Mouse (Mus musculus) ZHBTc4 (cell line): ENCODE data around the gene Elmsan1.

Source experiments
- DNase-seq: peaks from one replicate; pipeline ENCODE4 v3.0.0-alpha.2; 2011; ENCODE audit warnings: low read depth, low spot score

The Elmsan1 gene

DNA sequence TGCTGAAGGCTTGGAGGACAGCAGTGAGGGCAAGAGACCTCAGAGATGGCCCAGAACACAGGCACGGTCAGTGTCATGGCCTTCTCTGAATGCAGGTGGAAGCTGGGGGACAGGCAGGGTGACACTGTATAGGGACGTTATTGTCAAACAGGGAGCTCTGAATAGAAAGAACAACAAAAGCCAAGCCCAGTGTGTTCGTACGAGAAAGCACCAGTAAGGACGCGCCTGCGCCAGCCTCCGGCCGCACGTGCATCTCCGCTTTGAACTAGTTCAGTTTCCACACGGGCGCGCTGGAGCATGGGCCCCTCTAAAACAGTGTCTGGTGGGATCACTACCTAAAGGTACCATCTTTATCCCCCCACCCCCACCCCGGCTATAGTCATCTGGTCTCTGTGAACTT is 68.7 kb downstream of the Elmsan1 start:
- DNase-seq, result no peak

DNA sequence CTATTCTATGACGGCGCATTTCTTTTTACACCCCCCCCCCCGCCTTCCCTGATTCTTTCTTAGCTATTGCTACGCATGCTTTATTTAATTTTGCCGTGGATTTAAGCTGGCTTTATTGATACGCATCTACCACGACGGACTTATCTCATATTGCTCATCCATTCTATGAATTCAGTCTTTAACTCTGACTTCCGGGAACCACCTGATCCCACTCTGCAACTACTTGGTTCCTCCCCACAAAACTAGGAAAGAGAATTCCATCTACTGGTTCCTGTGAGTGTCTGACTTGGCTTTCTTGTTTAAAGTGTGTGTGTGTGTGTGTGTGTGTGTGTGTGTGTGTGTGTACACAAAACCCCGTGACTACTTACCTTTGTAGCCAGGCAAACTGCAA is 70.1 kb downstream of the Elmsan1 start:
- no peak for DNase-seq

DNA sequence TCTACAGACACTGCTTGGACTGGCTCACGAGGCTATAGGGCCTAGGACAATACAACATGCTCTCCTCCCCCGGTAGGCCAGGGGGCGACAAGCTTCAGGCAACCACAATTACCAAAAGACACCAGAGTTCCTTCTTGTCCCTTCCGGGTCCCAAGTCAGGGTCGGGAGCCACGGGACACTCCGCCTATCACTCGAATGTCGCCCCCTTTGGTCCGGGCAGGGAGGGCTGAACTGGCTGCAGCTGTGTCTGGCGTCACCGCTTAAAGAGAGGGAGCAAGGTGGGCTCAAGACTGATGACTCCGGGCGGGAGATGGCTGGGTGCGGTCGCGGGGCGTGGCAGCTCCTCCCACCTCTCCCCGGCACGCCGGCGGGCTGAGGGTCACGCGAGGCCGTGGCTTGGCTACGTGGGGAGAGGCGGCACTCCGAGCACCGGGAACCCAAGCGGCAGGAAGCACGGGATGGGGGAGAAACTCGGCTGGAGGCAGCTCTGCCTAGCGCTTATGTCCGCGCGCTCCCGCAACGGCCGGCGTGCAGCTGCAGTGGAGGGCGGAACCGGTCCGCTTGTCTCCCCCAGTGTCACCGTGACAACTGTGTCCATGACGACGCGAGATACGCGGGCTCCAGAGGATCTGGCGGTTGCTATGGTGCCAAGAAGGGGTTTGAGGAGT is 70.6 kb downstream of the Elmsan1 start, which contains the start of gene Pnma1:
TSS of gene Pnma1 (minus strand) at position 536 of the 668 bp plus-strand sequence.
- peak; percentile 88 for DNase-seq

DNA sequence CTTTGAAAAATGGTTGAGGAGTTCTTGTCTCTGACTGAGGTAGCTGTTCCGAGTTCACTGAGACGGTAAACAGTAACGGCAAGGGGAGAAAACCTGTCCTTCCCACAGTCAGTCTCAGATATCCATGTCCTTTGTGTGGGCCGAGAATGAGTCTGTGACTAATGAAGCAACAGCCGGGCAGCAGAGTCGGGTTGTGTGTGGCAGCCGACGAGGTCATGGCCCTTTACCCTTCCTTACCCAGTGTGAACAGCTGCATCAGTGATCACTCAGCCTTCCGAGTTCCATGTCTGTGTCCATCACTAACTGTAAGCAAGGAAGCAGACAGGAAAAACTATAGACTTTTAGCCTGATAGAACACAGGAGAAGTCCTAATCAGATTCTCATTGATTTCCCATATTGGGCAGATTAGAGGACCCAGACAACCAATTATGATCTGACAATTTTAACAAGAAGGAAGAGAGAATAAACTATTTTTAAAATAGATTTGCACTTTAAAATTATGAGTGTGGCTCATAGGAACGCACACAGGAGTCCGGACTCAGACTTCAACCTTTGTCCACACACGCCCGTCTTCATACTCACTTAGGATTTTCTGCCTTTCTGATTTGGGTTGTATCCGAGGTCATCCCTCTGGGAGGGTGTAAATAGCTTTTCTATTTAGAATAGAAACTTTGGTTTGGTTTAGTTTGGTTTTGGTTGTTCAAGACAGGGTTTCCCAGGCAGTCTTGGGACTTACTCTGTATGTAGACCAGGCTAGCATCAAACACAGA is 76.2 kb downstream of the Elmsan1 start:
- no peak for DNase-seq

DNA sequence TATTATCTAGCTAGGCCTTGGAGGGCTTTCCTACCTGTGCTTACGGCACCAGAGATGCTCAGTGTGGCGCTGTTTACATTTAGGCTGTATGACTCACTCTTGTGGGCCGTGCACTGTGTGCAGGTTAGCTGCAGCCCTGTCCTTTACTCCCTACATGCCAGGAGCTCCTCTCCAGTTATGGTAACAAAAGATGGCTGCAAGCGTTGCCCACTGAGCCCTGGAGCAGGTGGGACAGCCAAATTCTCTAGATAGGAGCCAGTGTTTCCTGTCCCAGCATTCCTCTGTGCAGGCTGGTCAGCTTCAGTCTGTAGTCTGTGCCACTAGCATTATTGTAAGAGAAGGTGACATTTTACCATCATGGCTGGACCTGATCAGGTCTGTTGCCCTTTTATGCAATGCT is 77.4 kb downstream of the Elmsan1 start:
- no peak for DNase-seq

DNA sequence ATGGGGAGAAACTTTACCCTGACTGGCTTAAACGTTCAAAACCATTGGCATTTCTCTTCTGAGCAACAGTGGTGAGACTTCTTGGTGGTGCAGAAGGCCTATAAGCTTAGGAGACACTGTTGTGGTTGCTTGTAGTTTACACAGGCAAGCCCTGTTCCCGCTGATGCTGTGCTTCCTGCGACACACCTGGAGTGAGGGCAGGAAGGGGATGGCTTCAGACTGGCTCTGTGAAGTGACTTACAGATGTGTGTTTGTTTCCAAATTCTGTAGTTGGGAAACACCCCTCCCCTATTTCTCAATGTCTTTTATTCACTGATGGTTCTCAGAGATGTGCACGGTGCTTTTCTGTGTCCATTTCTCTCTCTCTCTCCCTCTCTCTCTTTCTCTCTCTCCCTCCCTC is 78.5 kb downstream of the Elmsan1 start:
- no peak for DNase-seq

DNA sequence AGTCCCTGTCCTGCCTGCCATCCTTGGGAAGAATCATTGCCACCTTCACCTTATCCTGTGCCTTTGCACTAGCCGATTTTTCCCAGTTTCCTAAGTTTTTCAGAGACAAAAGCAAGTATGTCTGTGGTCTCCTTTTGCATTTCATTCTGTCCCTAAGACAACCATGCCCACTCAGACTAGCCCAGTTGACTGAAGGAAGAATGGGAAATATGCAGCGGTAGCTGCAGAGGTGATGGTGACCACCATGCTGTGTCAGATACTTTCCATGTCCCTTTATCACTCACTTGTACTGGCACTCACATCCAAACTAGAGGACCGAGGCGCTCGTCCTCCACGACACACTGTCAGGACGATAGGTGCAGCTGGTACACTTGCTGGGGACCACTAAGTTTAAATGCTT is 81.5 kb downstream of the Elmsan1 start:
- DNase-seq, result no peak

DNA sequence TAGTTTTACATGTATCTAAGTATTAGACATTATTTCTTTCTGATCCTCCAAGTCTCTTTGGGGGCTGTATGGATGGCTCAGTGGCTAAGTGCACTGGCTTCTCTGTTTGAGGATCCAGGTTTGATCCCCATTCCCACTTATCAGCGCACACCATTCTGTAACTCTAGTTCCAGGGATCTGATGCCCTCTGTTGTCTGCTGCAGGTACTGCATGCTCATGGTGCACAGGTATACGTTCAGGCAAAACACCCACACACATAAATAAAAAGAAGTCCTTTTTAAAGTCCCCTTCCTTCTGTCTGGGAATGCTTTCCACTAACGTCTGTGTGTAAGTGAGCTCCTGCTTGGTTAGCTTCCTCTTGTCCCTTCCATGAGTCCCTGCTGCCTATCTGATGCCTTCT is 86.4 kb downstream of the Elmsan1 start:
- peak; percentile 81 for DNase-seq

DNA sequence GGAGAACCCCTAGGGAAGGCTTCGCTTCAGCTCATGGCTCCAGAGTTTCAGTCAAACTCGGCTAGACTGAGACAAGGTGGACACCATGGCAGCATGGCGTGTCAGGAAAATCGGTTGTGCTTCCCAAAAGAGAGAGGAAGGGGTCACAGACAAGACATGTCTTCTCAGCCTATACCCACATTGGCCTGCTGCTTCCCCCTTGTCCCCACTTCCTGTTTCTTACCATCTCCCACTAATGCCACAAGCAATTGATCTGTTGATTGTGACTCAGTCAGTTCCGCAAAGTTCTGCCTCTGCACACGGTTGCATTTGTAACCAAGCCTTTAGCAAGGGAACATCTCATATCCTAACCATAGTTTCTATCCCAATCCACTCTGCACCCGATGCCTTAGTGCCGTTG is 88.8 kb downstream of the Elmsan1 start:
- no peak for DNase-seq

DNA sequence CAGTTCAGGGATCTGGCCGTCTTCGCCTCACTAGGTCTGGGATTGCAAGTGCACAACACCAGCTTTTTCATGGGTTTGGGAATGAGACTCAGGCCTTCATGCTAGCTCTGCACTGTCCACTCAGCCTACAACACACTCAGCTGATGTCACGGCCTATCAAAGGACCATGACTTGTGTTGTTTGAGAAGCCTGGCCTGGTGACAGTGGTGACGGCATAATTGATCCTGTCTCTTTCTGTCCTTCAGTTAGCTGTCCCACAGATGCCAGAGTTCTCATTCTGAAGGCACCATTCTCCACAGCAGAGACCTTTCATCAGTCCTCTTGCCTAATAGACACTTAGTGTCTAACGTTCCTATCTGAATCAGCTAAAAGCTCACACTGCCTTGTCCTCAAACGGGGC is 90.1 kb downstream of the Elmsan1 start:
- no peak for DNase-seq

DNA sequence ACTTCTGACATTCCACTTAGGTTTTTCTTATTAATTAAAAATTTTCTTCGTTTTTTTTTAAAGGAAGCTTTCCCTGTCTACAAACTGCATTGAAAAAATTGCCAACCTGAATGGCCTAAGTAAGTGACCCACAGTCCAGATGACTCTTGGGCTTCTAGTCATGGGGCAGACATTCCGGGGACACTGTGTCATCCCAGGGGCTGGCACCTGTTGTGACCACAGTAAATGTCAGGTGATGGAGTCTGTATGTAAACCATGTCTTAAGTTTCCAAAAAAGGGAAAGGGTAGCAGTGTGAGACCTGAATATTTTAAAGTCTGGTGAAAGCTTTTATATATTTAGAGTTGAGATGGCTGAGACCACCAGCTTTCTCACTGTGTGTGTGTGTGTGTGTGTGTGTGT is 91.8 kb downstream of the Elmsan1 start:
- no peak for DNase-seq

DNA sequence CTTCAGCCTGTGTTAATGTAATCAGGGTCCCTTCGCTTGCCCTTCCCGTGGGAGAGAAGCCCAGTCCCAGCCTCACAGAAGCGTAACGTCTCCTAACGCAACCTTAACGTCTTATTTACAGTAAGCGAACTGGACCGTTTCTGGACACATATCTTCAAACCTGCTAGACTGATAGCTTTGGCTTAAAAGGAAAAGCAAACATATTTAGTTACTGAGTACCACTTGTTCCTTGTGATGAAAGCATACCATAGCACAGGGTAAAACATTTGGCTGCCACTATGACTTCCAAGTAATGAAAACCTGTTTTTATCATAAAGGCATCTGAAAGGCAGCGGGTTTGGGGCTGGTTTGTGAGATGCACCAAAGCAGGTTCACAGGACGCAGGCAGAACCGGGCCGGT is 92.8 kb downstream of the Elmsan1 start:
- no peak for DNase-seq

DNA sequence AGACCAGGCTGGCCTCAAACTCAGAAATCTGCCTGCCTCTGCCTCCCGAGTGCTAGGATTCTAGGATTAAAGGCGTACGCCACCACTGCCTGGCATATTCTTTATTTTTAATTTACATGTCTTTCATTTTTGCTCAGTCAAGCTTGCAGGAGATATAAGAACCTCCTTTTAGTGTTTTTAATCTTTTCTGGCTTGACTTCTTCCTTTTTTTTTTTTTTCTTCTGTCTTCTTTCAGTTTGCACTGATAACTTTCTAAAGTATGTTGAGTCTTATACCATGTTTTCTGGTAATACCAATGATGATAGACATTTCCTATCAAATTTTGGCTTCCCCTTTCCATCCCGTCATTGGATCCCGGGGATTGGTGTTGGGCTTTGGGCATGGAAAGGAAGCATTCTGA is 99.1 kb downstream of the Elmsan1 start:
- DNase-seq, result no peak

DNA sequence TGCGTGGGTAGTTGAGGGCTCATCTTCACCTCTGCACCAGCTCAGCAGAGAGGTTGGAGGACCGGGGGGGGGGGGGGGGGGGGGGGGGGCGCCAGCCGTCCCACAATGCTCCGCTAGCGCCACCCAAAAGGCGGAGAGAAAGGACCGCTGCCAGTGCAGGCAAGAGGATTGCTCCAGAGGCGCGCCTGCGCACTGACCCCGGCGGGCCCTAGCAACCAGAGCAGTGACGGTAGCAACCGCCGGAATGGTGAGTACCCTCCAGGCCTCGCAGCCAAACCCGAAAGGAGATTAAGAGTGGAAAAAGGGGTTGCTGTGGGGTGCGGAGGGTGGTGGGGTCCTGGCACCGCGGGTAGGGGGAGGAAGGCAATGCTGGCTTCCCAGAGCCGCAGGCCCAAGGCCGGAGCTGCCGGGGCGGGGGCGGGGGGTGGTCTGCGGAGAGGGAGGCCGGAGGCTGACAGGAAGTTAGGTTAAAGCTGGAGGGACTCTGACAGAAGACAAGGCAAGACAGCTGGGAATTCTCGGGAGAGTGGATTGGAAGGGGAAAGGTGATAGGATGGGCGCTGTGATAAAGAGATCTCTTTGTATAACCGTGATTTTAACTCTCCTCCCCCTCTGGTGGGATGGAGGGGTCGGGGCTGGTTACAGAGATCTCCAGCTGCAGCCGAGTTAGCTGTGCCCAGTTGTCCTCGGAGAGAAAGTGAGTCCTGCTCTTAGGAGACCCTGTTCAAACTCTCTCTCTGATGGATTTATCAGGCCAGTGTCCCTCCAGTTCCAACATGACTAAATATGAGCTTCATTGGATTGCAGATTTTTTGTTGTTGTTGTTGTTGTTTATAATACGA is 104.3 kb downstream of the Elmsan1 start, which contains the start of gene Dnal1:
TSS of gene Dnal1 (plus strand) at position 214 of the 842 bp plus-strand sequence.
- DNase-seq, result peak; percentile 94

DNA sequence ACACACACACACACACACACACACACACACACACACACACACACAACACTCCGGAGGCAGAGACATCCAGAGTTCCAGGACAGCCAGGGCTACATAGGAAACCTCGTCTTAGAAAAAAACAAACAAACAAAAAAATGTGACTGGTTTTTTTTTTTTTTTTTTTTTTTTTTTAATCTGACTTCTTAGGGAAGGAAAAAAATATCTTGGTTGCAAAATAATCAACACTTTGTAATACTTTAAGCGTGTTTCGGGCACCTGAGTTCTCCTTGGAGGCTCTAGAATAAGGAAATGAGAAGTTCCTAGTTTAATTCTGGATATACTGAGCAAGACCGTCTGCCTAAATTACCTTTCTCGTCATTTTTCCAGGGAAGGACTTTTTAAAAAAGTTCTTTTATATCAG is 105.0 kb downstream of the Elmsan1 start:
- no peak for DNase-seq

DNA sequence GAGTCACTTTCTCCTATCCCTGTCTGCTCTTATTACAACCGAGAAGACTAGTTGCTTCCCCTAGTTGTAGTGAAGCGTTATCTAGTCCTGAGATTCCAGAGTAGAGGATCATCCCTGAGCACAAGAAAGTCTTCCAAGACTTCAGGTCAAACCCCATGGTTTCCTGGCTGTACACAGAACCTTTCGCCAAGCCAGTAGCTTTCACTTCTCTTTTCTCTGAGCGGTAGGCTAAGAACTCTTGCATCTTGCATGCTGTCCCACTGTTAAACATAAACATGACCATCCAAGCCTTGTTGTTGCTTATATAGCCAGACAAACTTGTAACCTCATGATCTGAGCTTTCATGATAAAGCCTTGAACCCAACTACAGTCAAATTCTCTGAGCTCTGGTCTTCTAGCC is 107.9 kb downstream of the Elmsan1 start:
- no peak for DNase-seq

DNA sequence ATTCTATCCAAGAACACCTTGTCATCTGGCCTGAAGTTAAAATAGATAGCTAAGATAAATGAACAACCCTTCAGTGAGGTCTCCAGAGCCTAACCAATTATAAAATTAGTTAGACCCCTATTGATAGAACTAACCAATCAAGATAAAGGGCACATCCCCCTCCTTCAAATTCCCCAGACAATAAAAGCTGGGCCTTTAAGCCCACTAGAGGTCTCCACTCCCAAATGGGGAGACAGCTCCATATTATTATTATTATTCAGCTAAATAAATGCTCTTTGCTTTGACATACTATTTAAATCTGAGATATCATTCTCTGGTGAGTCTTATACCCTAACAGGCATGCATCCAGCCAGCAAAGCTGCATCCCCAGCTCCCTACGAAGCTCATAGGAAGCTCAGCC is 108.8 kb downstream of the Elmsan1 start:
- DNase-seq, result no peak

DNA sequence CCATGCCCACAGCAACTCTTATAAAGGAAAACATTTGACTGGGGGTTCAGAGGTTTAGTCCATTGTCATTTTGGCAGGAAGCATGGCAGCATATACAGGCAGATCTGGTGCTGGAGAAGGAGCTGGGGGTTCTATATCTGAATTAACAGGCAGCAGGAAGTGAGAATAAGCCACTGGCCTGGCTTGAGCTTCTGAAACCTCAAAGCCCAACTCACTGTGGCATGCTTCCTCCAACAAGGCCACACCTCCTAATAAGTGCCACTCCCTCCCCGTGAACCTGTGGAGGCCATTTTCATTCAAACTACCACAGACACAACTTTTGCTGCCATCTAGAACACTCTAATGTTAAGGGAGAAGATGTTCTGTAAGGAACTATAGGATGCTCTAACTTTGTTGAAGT is 111.0 kb downstream of the Elmsan1 start:
- DNase-seq, result peak; percentile 40

DNA sequence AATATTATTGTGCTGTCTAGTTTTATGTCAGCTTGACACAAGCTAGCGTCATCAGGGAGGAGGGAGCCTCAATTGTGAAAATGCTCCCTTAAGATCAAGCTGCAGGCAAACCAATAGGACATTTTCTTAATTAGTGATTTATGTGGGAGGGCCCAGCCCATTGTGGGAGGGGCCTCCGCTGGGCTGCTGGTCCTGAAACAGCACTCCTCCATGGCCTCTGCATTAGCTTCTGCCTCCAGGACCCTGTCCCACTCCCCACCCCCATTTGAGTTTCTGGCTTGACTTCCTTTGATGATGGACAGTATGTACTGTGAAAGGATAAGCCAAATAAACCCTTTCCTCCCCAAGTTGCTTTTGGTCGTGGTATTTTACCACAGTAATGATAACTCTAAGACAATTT is 111.7 kb downstream of the Elmsan1 start:
- no peak for DNase-seq

DNA sequence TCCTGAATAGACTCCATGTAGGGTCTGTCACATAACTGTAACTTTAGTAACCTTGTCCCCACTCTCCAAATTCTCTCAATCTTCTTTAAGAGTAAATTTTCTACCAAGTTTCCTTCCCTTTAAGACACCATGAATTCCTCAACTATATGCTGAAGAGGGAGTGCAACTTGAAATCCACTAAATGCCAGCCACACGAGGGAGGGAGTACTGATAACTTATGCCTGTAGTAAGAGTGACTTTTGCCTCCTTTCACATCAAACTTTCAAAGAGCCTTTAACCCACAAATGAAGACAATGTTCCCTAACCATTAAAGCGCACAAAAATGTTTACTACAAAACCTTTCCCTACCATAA is 117.2 kb downstream of the Elmsan1 start:
- no peak for DNase-seq

DNA sequence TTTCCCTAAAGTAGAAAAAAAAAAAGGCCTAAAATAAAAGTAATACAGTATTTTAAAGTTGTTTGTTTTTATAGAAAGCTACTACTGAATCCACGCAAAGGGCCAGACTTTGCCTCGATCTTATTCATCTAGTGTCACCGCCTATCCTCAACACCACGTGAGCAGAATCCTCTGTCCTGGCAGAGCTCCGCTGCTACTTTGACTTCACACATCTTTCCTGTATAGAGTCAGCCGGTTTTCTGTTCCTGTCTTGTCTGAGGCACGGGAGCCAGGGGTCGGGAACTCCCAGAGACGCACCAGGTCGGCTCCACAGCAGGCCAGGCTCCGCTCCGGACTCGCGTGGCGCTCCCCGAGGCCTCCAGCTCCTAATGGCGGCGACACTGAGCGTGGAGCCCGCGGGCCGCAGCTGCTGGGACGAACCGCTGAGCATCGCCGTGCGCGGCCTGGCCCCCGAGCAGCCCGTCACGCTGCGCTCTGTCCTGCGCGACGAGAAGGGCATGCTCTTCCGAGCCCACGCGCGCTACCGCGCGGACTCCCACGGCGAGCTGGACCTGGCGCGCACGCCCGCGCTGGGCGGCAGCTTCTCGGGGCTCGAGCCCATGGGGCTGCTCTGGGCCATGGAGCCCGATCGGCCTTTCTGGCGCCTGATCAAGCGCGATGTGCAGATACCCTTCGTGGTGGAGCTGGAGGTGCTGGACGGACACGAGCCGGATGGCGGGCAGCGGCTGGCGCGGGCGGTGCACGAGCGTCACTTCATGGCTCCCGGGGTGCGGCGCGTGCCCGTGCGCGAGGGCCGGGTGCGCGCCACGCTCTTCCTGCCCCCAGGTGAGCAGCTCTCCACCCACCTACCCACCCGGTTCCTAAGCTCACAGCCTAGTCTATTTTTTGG is 117.8 kb downstream of the Elmsan1 start, which contains the start of gene Acot6:
TSS of gene Acot6 (plus strand) at position 51 of the 889 bp plus-strand sequence.
- peak; percentile 63 for DNase-seq
